Mouse (Mus musculus) thymus, postnatal 10 days (tissue): ENCODE results near the gene Scarf1.
A peak's percentile ranks its signal among the peaks of the same experiment; 100 is the strongest.

Experiments used
- DNase-seq, 2 experiments: peaks; one replicate each; pipeline ENCODE4 v3.0.0; 2021; ENCODE audit warnings: low spot score in 2 of 2

The Scarf1 gene

DNA sequence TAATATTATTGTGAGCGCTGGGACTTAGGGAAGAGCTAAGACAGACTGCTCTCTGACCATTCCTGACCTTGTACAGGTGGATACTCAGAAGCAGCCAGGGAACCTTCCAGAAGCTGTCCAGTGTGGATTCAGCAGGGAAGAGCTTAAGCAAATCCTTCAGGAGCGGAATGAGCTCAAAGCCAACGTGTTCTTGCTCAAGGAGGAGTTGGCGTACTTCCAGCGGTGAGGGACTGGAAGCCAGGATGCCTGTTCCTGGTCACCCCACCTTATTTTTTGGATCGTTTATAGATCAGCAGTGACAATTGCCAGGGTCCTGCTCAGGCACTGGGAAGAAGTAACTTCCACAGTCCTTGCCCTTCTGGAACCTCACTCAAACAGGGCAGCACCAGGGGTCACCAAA lies 2.1 kb upstream of the Scarf1 start:
- no peak for DNase-seq

DNA sequence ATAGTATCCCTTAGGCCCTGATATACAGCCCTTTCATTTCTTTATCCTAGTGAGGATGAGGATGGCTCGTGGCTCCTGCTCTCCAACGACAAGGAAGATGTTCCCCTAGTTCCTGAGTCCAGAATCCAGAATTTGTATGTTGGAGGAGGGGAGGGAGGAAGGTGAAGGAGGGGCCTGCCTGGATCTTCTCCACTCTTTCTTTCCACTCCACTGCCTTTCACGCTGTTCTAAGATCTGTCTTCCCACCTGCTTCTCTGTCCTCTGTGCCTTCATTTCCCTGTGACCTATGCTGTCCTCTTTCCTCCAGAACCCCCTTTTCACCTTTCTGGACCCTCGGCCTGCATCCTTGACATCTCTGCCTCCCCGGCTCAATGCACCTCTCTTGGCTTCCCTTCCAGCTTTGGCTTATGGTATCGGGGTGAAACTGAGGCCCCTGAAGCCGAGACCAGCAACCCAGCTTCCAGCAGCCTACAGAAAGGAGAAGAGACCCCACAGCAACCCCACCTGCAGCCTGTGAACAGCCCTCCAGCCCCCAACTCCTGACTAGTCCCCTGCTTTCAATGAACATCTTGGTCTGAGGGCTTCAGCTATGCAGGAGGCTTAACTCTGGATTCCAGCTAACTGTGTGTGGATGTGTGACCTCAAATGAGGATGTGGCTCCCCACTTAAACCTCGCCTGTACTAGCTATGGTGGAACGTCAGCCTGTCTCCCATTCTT lies 880 bp upstream of the Scarf1 start:
- no peak for DNase-seq

DNA sequence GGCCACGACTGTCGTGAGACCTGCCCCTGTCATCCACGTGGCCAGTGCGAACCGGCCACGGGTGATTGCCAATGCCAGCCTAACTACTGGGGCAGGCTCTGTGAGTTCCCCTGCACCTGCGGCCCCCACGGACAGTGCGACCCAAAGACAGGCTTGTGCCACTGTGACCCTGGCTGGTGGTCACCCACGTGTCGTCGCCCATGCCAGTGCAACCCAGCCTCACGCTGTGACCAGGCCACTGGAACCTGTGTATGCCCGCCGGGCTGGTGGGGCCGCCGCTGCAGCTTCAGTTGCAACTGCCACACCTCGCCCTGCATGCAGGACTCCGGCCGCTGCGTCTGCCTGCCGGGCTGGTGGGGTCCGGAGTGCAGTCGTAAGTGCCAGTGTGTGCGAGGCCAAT lies 1.8 kb downstream of the Scarf1 start:
- DNase-seq = no peak

DNA sequence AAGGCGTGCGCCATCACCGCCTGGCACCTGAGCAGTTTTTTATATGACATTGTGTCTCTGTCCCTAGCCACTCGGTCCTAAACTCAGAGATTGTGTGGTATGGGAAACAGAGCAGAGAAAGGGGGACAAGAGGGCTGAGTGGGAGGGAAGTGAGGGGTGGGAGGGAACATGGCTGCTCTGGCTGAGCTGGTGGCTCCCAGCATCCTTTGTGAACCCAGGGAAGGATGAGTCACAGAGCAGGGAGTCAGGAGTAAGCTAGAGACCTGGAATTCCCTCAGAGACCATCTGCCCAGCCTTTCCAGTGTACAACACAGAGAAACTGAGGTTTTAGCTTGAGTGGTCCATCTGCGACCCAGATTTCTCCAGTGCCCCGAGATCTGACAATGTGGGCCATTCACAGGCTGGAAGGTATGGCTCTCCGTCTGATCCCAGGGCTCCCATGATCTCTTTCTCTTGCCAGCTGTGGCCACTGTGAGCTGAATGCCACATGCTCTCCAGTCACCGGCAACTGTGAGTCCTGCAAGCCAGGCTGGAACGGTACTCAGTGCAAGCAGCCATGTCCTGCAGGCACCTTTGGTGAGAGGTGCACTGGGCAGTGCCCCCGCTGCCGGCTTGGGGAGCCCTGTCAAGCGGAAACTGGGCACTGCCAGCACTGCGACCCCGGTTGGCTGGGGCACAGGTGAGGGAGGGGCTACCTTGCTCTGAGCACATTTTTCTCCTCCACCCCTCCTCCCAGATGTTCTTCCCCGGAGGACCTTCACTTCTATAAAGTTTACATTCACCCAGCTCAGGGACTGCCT lies 6.7 kb downstream of the Scarf1 start:
- DNase-seq = no peak

DNA sequence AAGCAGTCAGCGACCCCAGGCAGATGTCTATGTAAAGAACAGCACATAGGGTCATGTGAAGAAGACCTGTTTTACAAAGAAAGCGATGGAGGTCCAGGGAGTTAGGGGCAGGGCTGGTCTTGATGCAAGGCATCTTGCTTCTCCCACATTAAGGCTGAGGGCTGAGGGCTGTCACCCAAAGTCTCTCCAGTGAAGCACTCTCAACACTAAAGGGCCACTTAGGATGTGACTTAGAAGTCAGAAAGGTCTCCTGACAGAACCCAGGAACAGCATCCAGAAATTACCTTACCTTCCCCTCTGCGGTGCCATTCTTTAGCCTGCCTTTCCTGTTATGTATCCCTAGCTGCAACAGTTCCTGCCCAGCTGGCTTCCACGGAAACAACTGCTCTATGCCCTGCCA lies 8.3 kb downstream of the Scarf1 start:
- DNase-seq = no peak

DNA sequence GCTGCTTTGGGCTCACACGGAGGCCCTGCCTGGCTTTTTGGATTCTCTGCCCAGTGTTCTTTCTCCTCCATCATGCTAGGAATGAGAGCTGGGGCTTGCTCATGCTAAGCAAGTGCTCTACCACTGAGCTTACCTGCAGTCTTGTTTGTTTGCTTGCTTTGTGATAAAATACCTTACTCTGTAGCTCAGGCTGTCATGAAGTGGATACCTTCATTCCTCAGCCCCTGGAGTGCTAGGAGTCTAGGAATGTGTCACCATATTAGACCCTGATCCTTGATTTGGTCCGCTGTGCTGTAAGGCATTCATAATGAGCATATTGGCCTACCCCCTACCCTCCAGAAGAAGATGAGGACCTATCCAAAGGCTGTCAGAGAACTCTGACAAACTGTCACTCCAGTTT lies 9.5 kb downstream of the Scarf1 start:
- DNase-seq = no peak

DNA sequence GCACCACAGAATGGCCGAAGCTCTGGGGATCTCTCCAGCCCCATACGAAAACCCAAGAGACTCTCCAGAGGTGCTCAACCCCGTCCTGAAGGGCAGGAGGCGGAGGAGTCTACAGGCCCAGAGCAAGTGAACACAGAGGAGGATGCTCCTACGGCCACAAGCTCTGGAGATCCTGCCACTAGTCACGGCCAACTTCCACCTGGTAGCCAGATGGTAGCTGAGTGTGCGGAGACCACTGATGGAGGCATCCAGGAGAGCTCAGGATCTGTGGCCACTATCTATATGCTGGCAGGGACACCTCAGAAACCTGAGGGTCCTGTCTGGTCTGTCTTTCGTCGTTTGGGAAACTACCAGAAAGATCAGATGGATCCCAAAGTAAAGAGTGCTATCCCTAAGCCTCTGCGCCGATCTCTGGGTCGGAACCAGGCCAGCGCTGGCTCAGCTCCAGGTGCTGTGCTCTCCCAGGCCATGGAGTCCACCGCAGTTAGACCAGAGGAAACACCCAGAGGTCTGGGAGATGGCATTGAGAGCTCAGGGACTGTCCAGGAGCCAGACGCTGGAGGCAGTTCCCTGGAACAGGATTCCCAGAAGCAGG lies 12.3 kb downstream of the Scarf1 start:
- DNase-seq = no peak

DNA sequence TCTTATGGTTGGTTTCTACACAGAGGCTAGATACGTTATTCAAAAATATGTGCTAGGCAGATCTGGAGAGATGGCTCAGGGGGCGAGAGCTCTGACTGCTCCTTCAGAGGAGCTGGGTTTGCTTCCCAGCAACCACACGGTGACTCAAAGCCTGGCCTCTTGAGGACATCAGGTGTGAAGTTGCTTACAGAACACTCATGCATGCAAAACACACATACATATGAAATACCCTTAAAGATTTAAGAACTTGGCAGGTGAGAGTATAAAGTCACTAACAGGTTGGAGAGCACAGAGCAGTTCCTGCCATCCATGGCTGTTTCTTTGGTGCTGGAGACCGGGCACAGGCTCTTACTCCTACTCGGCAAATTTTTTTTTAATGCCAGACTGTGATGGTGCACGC lies 13.6 kb downstream of the Scarf1 start:
- DNase-seq = no peak

DNA sequence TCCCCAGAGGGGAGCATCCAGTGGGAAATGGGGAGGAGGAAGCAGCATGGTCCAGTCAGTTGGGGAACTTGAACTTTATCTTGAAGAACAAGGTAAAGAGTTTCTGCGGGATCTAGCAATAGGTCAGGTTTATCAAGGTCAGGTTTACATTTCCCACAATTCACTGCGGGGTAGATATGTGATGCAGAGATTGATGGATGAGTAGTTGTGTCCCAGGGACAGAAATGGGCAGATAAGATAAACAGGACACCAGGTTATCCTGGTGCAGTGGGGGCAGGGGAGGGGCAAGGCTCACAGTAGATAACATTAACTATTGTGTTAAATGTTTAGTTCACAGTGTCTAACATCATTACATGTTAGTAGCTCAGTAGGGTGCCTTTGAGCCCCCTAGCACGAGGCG lies 16.4 kb downstream of the Scarf1 start:
- no peak for DNase-seq

DNA sequence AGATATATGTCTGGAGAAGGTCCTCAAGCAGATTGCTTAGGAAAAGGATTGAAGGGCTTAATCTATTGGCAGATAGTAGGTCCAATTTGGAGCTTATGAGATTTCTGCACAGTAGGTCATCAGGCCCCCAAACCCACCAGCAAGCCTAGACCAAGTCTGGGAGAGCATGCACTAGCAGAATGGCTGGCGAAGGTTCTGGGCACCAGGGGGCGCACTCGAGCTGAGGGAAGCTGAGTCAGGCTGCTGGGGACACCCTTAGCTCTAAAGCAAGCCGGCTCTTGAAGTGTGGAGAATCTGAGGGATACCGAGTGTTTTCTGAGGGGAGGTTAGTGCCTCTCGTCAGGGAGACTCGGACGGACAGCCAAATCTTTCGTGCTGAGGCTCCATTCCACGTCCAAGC lies 17.0 kb downstream of the Scarf1 start:
- peak; percentile 97 to 100 for DNase-seq

DNA sequence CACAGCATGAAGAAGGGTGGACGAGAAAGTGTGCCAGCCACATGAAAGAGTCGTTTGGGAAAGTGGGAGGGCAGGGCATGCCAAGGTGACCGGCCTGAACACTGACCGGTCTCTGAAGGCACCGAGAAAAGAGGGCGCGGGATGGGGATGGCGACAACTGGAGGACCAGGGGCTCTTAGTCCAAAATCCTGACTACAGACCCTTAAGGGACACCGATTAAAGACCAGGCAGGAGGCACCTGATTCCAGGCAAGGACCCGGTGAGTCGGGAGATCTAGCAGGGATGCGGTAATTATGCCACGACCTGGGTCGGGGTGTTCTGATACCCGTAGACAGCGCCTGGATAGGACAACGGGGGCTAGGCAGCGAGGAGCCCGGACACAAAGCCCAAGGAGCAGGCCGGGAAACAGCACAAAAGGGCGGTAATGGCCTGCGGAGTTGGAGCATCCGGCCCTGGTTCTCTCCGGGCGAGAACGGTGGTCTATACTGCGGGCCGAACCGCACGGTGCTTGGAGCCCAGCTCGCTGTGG lies 17.6 kb downstream of the Scarf1 start:
- DNase-seq = peak in 1 of 2 experiments; percentile 47

DNA sequence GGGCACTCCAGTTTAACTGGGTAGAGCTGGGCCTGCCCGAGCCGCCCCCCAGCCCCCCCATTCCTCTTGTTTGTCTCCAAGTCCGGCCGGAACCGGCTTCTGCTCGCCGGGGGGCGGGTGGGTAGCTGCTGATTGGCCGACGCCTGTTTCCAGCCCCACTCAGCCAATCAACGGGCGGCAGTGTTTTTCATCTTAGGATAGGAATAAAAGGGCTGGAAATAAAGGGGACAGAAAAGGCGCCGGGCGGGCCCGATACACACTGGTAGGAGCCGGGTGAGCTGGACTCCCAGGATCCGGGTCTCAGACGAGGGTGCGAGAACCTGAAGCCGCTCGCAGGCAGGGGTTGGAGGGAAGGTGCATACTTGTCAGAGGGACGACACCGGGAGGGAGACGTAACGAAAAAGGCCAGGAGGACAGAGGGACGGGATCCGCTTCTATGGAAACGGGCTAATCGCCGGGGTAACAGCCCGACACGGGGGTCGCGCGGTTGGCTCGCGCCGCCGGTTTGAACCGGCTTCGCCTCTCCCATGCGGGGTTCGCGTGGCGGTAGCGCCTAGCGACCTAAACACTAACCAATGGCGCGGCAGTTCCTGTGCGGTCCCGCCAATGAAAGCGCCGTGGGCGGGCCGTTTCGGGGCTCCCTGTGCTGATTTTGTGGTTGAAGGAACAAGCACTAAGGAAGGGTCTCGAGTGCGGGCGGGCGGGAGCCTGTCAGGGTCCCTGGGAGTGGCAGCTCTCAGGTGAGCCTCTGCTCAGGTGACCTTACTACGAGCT lies 18.3 kb downstream of the Scarf1 start, which contains the start of gene Slc43a2:
Slc43a2 (plus strand) TSS at position 226 of the 774 bp plus-strand sequence.
- DNase-seq = peak; percentile 94 to 96

DNA sequence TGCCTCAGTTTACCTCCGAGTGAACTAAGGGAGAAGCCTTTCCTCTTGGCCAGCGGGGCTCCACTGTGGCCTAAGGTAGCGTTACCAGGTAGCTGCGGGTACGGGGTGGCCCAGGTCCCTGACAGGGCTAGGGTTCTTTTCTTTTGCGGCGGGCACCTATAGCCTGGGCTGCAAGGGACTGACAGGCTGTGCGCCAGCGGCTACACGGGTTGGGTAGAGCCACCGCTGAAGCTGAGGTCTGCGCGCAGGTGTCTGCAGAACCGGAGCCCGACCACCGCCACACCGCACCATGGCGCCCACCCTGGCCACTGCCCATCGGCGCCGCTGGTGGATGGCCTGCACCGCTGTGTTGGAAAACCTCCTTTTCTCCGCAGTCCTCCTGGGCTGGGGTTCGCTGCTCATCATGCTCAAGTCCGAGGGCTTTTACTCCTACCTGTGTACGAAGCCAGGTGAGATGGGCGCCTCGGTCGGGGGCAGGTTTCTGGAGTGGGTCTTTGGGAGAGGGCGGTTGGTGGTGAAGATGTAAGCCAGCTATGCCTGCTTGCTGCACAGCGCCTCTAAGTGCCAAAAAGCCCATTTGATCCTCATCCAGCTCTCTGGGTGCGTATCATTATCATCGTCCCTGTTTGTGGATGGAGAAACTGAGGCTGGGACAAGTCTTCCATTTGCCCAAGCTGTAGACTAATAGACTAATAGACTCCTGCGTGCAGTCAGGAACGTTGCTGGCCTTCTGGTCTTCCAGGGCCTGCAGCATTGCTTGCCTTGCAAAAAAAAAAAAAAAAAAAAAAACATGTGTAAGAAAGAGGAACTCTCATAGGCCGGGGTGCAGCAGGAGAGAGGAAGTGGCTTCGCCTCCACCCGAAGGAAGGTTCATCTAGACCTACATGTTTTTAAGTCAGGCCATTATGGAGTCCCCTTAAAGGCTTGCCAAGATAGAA lies 19.3 kb downstream of the Scarf1 start:
- DNase-seq = peak; percentile 66 to 72

DNA sequence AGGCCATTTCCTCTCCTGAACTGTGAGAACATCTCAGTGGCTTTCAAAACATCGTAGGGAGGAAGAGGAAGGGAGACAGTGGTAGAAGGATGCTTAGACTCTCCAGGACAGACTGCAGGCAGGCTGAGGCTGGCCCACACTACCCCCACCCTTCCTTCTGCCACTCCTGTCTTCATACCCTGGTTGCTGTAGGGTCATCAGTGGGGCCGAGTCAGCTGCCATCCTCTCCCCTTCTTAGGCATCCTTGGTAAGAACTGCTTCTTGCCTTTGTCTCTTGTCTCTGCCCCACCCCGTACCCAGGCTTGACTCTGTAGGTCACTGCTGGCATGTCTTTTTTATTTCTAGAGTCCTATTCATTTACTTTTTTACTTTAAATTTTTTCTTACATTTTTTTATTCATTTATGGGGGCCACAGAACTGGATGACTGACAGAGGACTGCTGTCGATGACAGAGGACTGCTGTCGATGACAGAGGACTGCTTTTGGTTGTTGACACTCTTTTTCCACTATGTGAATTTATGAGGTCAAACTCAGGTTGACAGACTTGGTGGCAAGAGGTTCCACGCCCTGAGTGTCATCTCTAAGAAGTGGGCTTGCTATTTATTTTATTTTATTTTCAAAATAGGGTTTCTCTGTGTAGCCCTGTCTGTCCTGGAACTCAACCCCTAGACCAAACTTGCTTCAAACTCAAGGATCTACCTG lies 20.1 kb downstream of the Scarf1 start:
- no peak for DNase-seq

DNA sequence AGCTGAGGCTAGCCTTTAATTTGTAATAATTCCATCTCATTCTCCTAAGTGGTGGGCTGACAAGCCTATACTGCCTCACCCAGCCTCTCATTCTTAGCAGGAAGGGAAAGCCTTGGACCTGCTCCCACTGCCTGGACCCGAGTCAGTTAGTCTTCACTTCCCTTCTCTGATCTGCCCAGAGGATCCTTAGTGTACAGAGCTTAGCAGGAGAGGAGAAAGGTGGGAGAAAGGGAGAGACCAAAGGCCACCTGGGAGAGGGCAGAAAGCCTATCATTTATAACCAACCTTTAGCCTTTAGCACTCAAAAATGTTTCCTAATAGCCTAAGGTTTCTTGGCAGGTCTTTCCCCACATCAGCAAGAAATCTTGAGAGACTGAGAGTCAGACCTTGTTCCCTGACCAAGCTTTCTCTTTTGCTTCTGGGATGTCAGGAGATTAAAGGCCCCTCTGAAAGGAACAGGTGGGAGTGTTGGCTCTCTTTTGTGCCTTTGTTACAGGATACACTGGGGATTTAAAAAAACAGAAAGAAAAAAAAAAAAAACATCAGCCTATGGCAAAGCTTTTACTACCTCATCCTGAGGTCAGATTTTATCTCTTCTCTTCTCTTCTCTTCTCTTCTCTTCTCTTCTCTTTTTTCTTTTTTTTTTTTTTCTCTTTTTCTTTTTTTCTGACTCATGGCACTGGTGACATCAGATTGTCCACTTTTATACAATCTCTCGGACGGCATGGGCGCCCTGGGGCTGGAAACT lies 21.1 kb downstream of the Scarf1 start:
- no peak for DNase-seq

DNA sequence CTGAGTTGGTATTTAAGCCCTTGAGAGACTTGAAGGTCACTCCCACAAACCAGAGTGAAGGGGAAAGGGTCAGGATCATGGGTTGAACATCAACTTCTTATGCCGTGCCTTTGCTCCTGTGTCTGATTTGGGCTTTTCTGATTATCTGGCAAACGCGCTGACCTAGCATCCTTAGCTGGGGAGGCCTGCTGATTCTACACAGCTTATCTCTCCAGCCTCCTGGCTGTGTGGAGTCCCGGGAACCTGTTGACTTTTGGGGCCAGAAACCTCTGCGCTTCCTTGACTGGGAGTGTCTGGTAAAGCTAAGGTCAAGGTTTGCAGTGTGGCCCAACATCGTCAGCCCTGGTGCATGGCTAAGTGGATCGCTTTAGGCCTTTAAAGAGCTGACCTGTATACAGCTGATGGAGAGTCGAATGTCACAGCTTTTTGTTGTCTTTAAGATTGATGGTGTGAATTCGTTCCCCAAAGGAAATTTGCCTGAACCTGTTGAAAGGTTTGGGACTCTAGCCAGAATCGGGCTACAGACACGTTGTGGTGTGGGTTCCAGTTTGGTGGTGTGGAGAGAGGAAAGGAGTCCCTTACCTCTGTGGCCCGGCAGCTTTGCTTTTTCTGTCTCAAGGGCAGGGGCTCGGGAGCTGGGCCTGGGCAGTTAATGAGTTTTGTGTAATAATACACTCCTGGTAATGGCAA lies 21.9 kb downstream of the Scarf1 start:
- no peak for DNase-seq

DNA sequence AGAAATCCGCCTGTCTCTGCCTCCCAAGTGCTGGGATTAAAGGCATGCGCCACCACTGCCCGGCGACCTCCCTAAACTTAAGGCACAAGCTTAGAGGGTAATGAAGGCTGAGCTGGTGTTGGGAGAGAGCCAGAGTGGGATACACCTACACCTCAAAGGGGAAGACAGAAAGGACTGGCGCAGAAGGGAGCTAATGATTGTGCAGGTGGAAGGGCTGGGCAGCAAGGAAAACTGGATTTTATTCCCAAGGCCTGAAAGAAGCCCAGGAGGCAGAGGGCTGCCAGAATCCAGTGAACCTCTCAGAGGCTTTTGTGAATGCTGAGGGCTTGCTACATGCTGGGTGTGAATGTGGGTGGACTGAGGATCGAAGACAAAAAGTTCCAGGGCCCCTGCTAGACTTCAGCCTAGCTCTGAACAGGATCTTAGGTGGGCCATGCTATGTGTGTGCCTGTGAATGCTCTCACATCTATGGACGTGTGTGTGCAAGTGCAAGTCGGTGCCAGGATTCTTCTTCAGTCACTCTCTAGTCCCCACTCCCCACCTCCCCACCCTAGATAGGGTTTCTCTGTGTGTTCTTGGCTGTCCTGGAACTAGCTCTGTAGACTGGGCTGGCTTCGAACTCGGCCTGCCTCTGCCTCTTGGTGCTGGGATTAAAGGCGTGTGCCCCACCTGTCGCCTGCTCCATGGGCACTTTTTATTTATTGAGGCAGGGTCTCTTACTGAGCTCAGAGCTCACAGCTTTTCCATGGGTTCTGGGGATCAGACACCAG lies 23.1 kb downstream of the Scarf1 start:
- DNase-seq = no peak

DNA sequence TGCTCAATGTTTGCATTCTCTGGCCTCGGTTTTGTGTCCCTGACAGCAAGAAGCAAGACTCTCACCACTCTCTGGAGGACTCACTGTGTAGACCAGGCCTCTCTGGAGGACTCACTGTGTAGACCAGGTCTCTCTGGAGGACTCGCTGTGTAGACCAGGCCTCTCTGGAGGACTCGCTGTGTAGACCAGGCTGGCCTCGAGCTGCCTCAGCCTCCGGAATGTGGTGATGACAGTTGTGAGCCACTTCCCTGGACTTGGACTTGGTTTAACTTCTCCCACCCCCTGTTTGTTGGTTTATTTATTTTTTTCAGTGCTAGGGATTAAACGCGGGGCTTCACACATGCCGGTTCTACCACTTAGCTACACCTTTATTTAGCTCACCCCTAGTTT lies 23.7 kb downstream of the Scarf1 start:
- DNase-seq = no peak
